Mouse (Mus musculus): Measurements from ENCODE around the gene Kel. TPM values are rescaled to one million over a fixed set of nuclear protein-coding genes. Genes with fewer than 3 reads are reported as not detected.

The Kel gene
- polyA plus RNA-seq, 1 experiment: not detected

GRCm38 (mm10) chr6:41658487-41658886 is 45.7 kb downstream of the Kel start:
- Histone ChIP-seq H3K27ac (ENCODE audit: insufficient read depth, low read depth, low read length) (no peak overlapping the region), H3K4me1 (ENCODE audit: control insufficient read depth, insufficient read depth, low read length) (no peaks in the 10 kb centered on the region), H3K4me3 (ENCODE audit: insufficient read depth, low read depth, low read length) (no peak overlapping the region)
- TF ChIP-seq CTCF (IDR thresholded peaks at IDR 0.05; ENCODE audit: insufficient read depth, low read depth, low read length): no peak
- no peak for TF ChIP-seq POLR2A (IDR thresholded peaks at IDR 0.05; ENCODE audit: insufficient read depth, low read depth, low read length)
- WGBS: 93% methylated on average over 1 of the region's 1 CpGs

DNA sequence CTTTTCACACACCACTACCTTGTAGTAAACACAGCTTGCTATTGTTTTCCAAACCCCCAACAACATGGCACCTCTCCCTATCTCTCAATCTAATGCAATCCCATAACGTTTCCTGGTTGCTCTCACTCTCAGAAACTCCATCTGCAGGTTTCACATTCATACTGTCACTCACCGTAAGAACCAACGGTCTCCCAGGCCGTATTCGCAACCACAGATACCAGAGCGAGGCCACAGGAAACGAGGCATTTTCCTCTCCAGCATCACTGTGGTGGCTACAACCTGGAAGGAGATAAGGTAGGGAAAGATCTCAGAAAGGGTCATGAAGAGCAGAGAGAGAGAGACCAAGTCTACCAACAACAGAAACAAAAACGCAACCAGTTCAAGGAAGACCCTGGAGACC is 49.5 kb downstream of the Kel start:
- 90% methylated on average over 8 of the region's 8 CpGs for WGBS
- Histone ChIP-seq H3K27ac (ENCODE audit: insufficient read depth, low read depth, low read length) (no peak overlapping the region), H3K4me3 (ENCODE audit: insufficient read depth, low read depth, low read length) (no peak overlapping the region), H3K4me1 (ENCODE audit: control insufficient read depth, insufficient read depth, low read length) (no peaks in the 10 kb centered on the region)
- TF ChIP-seq CTCF (IDR thresholded peaks at IDR 0.05; ENCODE audit: insufficient read depth, low read depth, low read length): no peak
- TF ChIP-seq POLR2A (IDR thresholded peaks at IDR 0.05; ENCODE audit: insufficient read depth, low read depth, low read length): no peak

- WGBS: 95% methylated on average over 5 of the region's 5 CpGs
- Histone ChIP-seq H3K4me1 (ENCODE audit: control insufficient read depth, insufficient read depth, low read length) (no peaks in the 10 kb centered on the region), H3K27ac (ENCODE audit: insufficient read depth, low read depth, low read length) (no peak overlapping the region), H3K4me3 (ENCODE audit: insufficient read depth, low read depth, low read length) (no peak overlapping the region)
- TF ChIP-seq POLR2A (IDR thresholded peaks at IDR 0.05; ENCODE audit: insufficient read depth, low read depth, low read length) (no peak), CTCF (IDR thresholded peaks at IDR 0.05; ENCODE audit: insufficient read depth, low read depth, low read length) (no peak)
Observed at GRCm38 (mm10) chr6:41653173-41653572, 51.0 kb downstream of the Kel start.

GRCm38 (mm10) chr6:41646672-41647071 is 57.5 kb downstream of the Kel start:
- Histone ChIP-seq H3K4me1 (ENCODE audit: control insufficient read depth, insufficient read depth, low read length) (no peaks in the 10 kb centered on the region), H3K27ac (ENCODE audit: insufficient read depth, low read depth, low read length) (no peak overlapping the region), H3K4me3 (ENCODE audit: insufficient read depth, low read depth, low read length) (no peak overlapping the region)
- TF ChIP-seq CTCF (IDR thresholded peaks at IDR 0.05; ENCODE audit: insufficient read depth, low read depth, low read length) (no peak), POLR2A (IDR thresholded peaks at IDR 0.05; ENCODE audit: insufficient read depth, low read depth, low read length) (no peak)

GRCm38 (mm10) chr6:41646220-41646619 is 57.9 kb downstream of the Kel start:
- TF ChIP-seq POLR2A (IDR thresholded peaks at IDR 0.05; ENCODE audit: insufficient read depth, low read depth, low read length) (no peak), CTCF (IDR thresholded peaks at IDR 0.05; ENCODE audit: insufficient read depth, low read depth, low read length) (no peak)
- WGBS: 81% methylated on average over 3 of the region's 3 CpGs

GRCm38 (mm10) chr6:41643227-41643626 is 60.9 kb downstream of the Kel start:
- Histone ChIP-seq H3K4me1 (ENCODE audit: control insufficient read depth, insufficient read depth, low read length) (no peaks in the 10 kb centered on the region), H3K4me3 (ENCODE audit: insufficient read depth, low read depth, low read length) (no peak overlapping the region), H3K27ac (ENCODE audit: insufficient read depth, low read depth, low read length) (no peak overlapping the region)
- 88% methylated on average over 3 of the region's 3 CpGs for WGBS
- TF ChIP-seq CTCF (IDR thresholded peaks at IDR 0.05; ENCODE audit: insufficient read depth, low read depth, low read length) (no peak), POLR2A (IDR thresholded peaks at IDR 0.05; ENCODE audit: insufficient read depth, low read depth, low read length) (no peak)

More at GRCm38 (mm10) chr6:41646220-41646619, 57.9 kb downstream of the Kel start:
- H3K4me3 ChIP-seq (ENCODE audit: insufficient read depth, low read depth, low read length): no peak overlapping the region
- no peaks in the 10 kb centered on the region for H3K4me1 ChIP-seq (ENCODE audit: control insufficient read depth, insufficient read depth, low read length)
- no peak overlapping the region for H3K27ac ChIP-seq (ENCODE audit: insufficient read depth, low read depth, low read length)

DNA sequence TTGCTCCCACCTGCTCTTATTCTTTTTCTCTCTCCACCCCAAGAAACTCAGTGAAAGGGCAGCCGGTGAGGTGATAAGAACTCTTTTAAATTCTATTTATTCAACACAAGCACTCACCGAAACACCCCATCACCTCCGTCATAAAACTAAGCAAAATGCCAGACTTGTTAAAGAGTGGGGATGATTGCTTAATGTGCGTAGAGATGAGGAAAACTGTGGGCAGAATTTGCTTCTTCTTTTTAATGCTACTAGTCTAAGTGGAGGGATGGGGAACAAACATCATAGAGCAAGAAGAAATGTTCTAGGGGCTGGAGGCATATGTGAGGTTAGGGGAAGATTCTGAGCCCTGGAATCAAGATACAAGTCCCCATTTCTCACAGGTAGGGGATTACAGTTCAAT is 61.4 kb downstream of the Kel start:
- Histone ChIP-seq H3K27ac (ENCODE audit: insufficient read depth, low read depth, low read length) (no peak overlapping the region), H3K4me1 (ENCODE audit: control insufficient read depth, insufficient read depth, low read length) (no peaks in the 10 kb centered on the region), H3K4me3 (ENCODE audit: insufficient read depth, low read depth, low read length) (no peak overlapping the region)
- 90% methylated on average over 4 of the region's 4 CpGs for WGBS
- TF ChIP-seq CTCF (IDR thresholded peaks at IDR 0.05; ENCODE audit: insufficient read depth, low read depth, low read length): no peak
- no peak for TF ChIP-seq POLR2A (IDR thresholded peaks at IDR 0.05; ENCODE audit: insufficient read depth, low read depth, low read length)

- 86% methylated on average over 6 of the region's 6 CpGs for WGBS
- no peak for TF ChIP-seq POLR2A (IDR thresholded peaks at IDR 0.05; ENCODE audit: insufficient read depth, low read depth, low read length)
- no peak for TF ChIP-seq CTCF (IDR thresholded peaks at IDR 0.05; ENCODE audit: insufficient read depth, low read depth, low read length)
Observed at GRCm38 (mm10) chr6:41641173-41641866, 62.8 kb downstream of the Kel start.

DNA sequence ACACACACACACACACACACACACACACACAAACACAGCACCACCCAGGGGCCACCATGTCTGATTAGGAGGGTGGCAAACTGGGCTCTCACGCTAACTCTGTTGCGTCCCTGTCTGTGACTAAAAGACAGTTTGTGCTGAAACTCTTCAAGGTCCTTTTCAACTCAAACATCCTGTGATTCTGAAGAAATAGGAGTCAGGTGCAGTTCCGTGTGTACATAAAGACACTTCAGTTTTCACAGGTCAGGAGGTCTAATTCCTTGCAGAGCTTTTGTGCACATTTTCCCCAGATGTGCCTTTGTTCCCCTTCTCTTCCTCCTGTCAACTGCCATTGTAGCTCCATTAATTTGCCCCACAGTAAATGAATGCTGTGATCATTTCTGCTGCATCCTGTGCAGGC is 63.7 kb downstream of the Kel start:
- Histone ChIP-seq H3K27ac (ENCODE audit: insufficient read depth, low read depth, low read length) (no peak overlapping the region), H3K4me3 (ENCODE audit: insufficient read depth, low read depth, low read length) (no peak overlapping the region), H3K4me1 (ENCODE audit: control insufficient read depth, insufficient read depth, low read length) (peaks cover 7% of the 10 kb centered on the region)
- TF ChIP-seq CTCF (IDR thresholded peaks at IDR 0.05; ENCODE audit: insufficient read depth, low read depth, low read length): no peak
- WGBS: 81% methylated on average over 3 of the region's 3 CpGs

More at GRCm38 (mm10) chr6:41641173-41641866, 62.8 kb downstream of the Kel start:
- Histone ChIP-seq H3K27ac (ENCODE audit: insufficient read depth, low read depth, low read length) (no peak overlapping the region), H3K4me3 (ENCODE audit: insufficient read depth, low read depth, low read length) (no peak overlapping the region), H3K4me1 (ENCODE audit: control insufficient read depth, insufficient read depth, low read length) (no peaks in the 10 kb centered on the region)
